Mouse (Mus musculus) limb, embryonic 11.5 days (tissue): ENCODE measurements around the gene Slc38a1. TPM values are rescaled to one million over a fixed set of nuclear protein-coding genes. Genes with fewer than 3 reads are reported as not detected.

Experiments
- ATAC-seq: fragments of 200-750 bp; cut with Nextera tagmentation; 2 replicates; pipeline ENCODE4 v1.8.0; 2017; ENCODE audit warnings: low read depth; ENCODE audit not compliant: insufficient number of reproducible peaks, low FRiP score, low TSS enrichment
- DNase-seq: peaks from one replicate; pipeline ENCODE4 v3.0.0-alpha.2; 2015; ENCODE audit warnings: low spot score
- H3K27ac ChIP-seq: fragments of 300-500 bp; sonication (generic); replicated peaks from 2 replicates; pipeline ENCODE4 v1.5.1; 2014; ENCODE audit warnings: low read depth, mild to moderate bottlenecking, low read length
- H3K27me3 ChIP-seq: fragments of 300-500 bp; sonication (generic); 2 replicates; pipeline ENCODE4 v1.6.1; 2014; ENCODE audit warnings: mild to moderate bottlenecking, low read length, mixed read lengths; ENCODE audit not compliant: control insufficient read depth, insufficient read depth
- H3K36me3 ChIP-seq: fragments of 300-500 bp; sonication (generic); 2 replicates; pipeline ENCODE4 v1.6.1; 2014; ENCODE audit warnings: mild to moderate bottlenecking, low read length, moderate library complexity, mixed read lengths; ENCODE audit not compliant: control insufficient read depth, insufficient read depth
- H3K4me1 ChIP-seq: fragments of 300-500 bp; sonication (generic); 2 replicates; pipeline ENCODE4 v1.6.1; 2014; ENCODE audit warnings: low read length, mixed read lengths; ENCODE audit not compliant: control insufficient read depth, insufficient read depth
- H3K4me2 ChIP-seq: fragments of 300-500 bp; sonication (generic); 2 replicates; pipeline ENCODE4 v1.6.1; 2014; ENCODE audit warnings: low read depth, mild to moderate bottlenecking, moderate library complexity; ENCODE audit not compliant: severe bottlenecking
- H3K4me3 ChIP-seq: fragments of 300-500 bp; sonication (generic); 2 replicates; pipeline ENCODE4 v1.5.1; 2014; ENCODE audit warnings: low read depth, low read length
- H3K9ac ChIP-seq: fragments of 300-500 bp; sonication (generic); 2 replicates; pipeline ENCODE4 v1.6.1; 2014; ENCODE audit warnings: mild to moderate bottlenecking, low read length
- H3K9me3 ChIP-seq: fragments of 300-500 bp; sonication (generic); 2 replicates; pipeline ENCODE4 v1.6.1; 2016; ENCODE audit warnings: low read length; ENCODE audit not compliant: control insufficient read depth
- WGBS: fragments of 180-500 bp; shearing (Covaris S2); extraction: QIAGEN DNeasy Blood & Tissue Kit; methylation state at CpG from one replicate; pipeline ENCODE4 v1.1.7; 2014; 5-methylcytosine and 5-hydroxymethylcytosine counted together
- polyA plus RNA-seq: library from polyadenylated mRNA; unstranded; fragments of >200 nt; fragmentation: Nextera tagmentation; extraction: Ambion mirVana; gene quantifications from 2 replicates; pipeline ENCODE4 v1.2.1, GENCODE M21; 2014

Slc38a1 gene
- polyA plus RNA-seq, 1 experiment from 2014 or later: 132 TPM

GRCm38 (mm10) chr15:96686201-96687159 lies 43.8 kb upstream of the Slc38a1 start:
- no peak overlapping the region for H3K4me2 ChIP-seq
- no peaks in the 10 kb centered on the region for H3K27me3 ChIP-seq
- no peak overlapping the region for H3K27ac ChIP-seq
- H3K36me3 ChIP-seq: peaks cover 31% of the 10 kb centered on the region
- H3K4me1 ChIP-seq: no peaks in the 10 kb centered on the region
- ATAC-seq (no peak), DNase-seq (no peak)
- H3K9ac ChIP-seq: no peak overlapping the region
- no peaks in the 10 kb centered on the region for H3K9me3 ChIP-seq
- WGBS: 84% methylated on average over 9 of the region's 9 CpGs
- no peak overlapping the region for H3K4me3 ChIP-seq

GRCm38 (mm10) chr15:96685273-96685672 lies 42.6 kb upstream of the Slc38a1 start:
- no peak overlapping the region for H3K9ac ChIP-seq
- H3K36me3 ChIP-seq: peaks cover 21% of the 10 kb centered on the region
- no peak for ATAC-seq
- H3K4me1 ChIP-seq: no peaks in the 10 kb centered on the region
- no peak for DNase-seq
- no peak overlapping the region for H3K4me3 ChIP-seq
- no peaks in the 10 kb centered on the region for H3K9me3 ChIP-seq
- no peaks in the 10 kb centered on the region for H3K27me3 ChIP-seq
- WGBS: 77% methylated on average over 6 of the region's 6 CpGs
- no peak overlapping the region for H3K4me2 ChIP-seq
- no peak overlapping the region for H3K27ac ChIP-seq

- no peak for ATAC-seq
- DNase-seq: no peak
- peaks cover 15% of the 10 kb centered on the region for H3K36me3 ChIP-seq
- H3K9ac ChIP-seq: no peak overlapping the region
- H3K4me1 ChIP-seq: no peaks in the 10 kb centered on the region
- H3K27ac ChIP-seq: no peak overlapping the region
- no peaks in the 10 kb centered on the region for H3K27me3 ChIP-seq
- no peak overlapping the region for H3K4me3 ChIP-seq
- WGBS: 44% methylated on average over 11 of the region's 11 CpGs
- H3K9me3 ChIP-seq: no peaks in the 10 kb centered on the region
- H3K4me2 ChIP-seq: no peak overlapping the region
Observed at GRCm38 (mm10) chr15:96684132-96684830, 41.6 kb upstream of the Slc38a1 start.

GRCm38 (mm10) chr15:96678871-96679773 lies 36.4 kb upstream of the Slc38a1 start:
- H3K27me3 ChIP-seq: no peaks in the 10 kb centered on the region
- no peak overlapping the region for H3K4me2 ChIP-seq
- no peaks in the 10 kb centered on the region for H3K9me3 ChIP-seq
- DNase-seq (no peak), ATAC-seq (no peak)
- H3K4me1 ChIP-seq: no peaks in the 10 kb centered on the region
- no peak overlapping the region for H3K27ac ChIP-seq
- H3K9ac ChIP-seq: no peak overlapping the region
- H3K4me3 ChIP-seq: no peak overlapping the region
- H3K36me3 ChIP-seq: no peaks in the 10 kb centered on the region
- whole genome bisulfite sequencing: 64% methylated on average over 19 of the region's 19 CpGs

- H3K4me3 ChIP-seq: no peak overlapping the region
Observed at GRCm38 (mm10) chr15:96676518-96676917, 33.8 kb upstream of the Slc38a1 start.

GRCm38 (mm10) chr15:96675744-96676143 lies 33.0 kb upstream of the Slc38a1 start:
- no peaks in the 10 kb centered on the region for H3K9me3 ChIP-seq
- H3K9ac ChIP-seq: no peak overlapping the region
- ATAC-seq (no peak), DNase-seq (no peak)
- no peaks in the 10 kb centered on the region for H3K27me3 ChIP-seq
- no peak overlapping the region for H3K4me3 ChIP-seq
- H3K4me1 ChIP-seq: no peaks in the 10 kb centered on the region
- H3K4me2 ChIP-seq: no peak overlapping the region
- no peaks in the 10 kb centered on the region for H3K36me3 ChIP-seq
- 67% methylated on average over 15 of the region's 15 CpGs for WGBS
- H3K27ac ChIP-seq: no peak overlapping the region

More at GRCm38 (mm10) chr15:96676518-96676917, 33.8 kb upstream of the Slc38a1 start:
- Histone ChIP-seq H3K36me3 (no peaks in the 10 kb centered on the region), H3K9ac (no peak overlapping the region), H3K27me3 (no peaks in the 10 kb centered on the region), H3K27ac (no peak overlapping the region), H3K4me1 (no peaks in the 10 kb centered on the region), H3K4me2 (no peak overlapping the region), H3K9me3 (no peaks in the 10 kb centered on the region)
- ATAC-seq (no peak), DNase-seq (no peak)
- 82% methylated on average over 10 of the region's 10 CpGs for WGBS

GRCm38 (mm10) chr15:96675055-96675454 lies 32.3 kb upstream of the Slc38a1 start:
- no peak overlapping the region for H3K4me2 ChIP-seq
- no peak overlapping the region for H3K9ac ChIP-seq
- H3K9me3 ChIP-seq: no peaks in the 10 kb centered on the region
- no peaks in the 10 kb centered on the region for H3K4me1 ChIP-seq
- WGBS: 86% methylated on average over 11 of the region's 11 CpGs
- ATAC-seq: no peak
- no peaks in the 10 kb centered on the region for H3K27me3 ChIP-seq
- H3K36me3 ChIP-seq: no peaks in the 10 kb centered on the region
- H3K4me3 ChIP-seq: no peak overlapping the region
- no peak overlapping the region for H3K27ac ChIP-seq
- DNase-seq: no peak

- Histone ChIP-seq H3K27ac (no peak overlapping the region), H3K27me3 (no peaks in the 10 kb centered on the region), H3K9ac (no peak overlapping the region), H3K4me3 (no peak overlapping the region), H3K4me1 (no peaks in the 10 kb centered on the region), H3K9me3 (no peaks in the 10 kb centered on the region), H3K36me3 (no peaks in the 10 kb centered on the region), H3K4me2 (no peak overlapping the region)
- no peak for ATAC-seq
- no peak for DNase-seq
- WGBS: 79% methylated on average over 1 of the region's 1 CpGs
Observed at GRCm38 (mm10) chr15:96674089-96674488, 31.4 kb upstream of the Slc38a1 start.
